Mouse (Mus musculus) intestine, embryonic 14.5 days (tissue): ENCODE data around the gene Per2. TPM values are rescaled to one million over a fixed set of nuclear protein-coding genes. Genes with fewer than 3 reads are reported as not detected.

ENCODE experiments used
- ATAC-seq: fragments of 200-750 bp; cut with Nextera tagmentation; replicated peaks from 2 replicates; pipeline ENCODE4 v1.8.0; 2017; ENCODE audit warnings: low read depth, moderate number of reproducible peaks, moderate TSS enrichment, moderate library complexity; ENCODE audit not compliant: low FRiP score, low TSS enrichment
- DNase-seq: peaks from one replicate; pipeline ENCODE4 v3.0.0-alpha.2; 2018; ENCODE audit warnings: low spot score
- H3K27ac ChIP-seq: fragments of 300-500 bp; sonication (generic); 2 replicates; pipeline ENCODE4 v1.5.1; 2014; ENCODE audit warnings: low read depth, mild to moderate bottlenecking, control low read depth
- H3K27me3 ChIP-seq: fragments of 300-500 bp; sonication (generic); replicated peaks from 2 replicates; pipeline ENCODE4 v1.6.1; 2014; ENCODE audit warnings: low read length, control low read depth; ENCODE audit not compliant: control insufficient read depth, insufficient read depth
- H3K36me3 ChIP-seq: fragments of 300-500 bp; sonication (generic); 2 replicates; pipeline ENCODE4 v1.6.1; 2014; ENCODE audit warnings: low read length, control low read depth; ENCODE audit not compliant: control insufficient read depth, insufficient read depth
- H3K4me1 ChIP-seq: fragments of 300-500 bp; sonication (generic); replicated peaks from 2 replicates; pipeline ENCODE4 v1.6.1; 2014; ENCODE audit warnings: low read length, control low read depth, mixed read lengths; ENCODE audit not compliant: control insufficient read depth, insufficient read depth
- H3K4me2 ChIP-seq: fragments of 300-500 bp; sonication (generic); 2 replicates; pipeline ENCODE4 v1.6.1; 2014; ENCODE audit warnings: low read length
- H3K4me3 ChIP-seq: fragments of 300-500 bp; sonication (generic); 2 replicates; pipeline ENCODE4 v1.5.1; 2014; ENCODE audit warnings: low read depth, low read length, control low read depth, mixed read lengths
- H3K9ac ChIP-seq: fragments of 300-500 bp; sonication (generic); 2 replicates; pipeline ENCODE4 v1.6.1; 2014; ENCODE audit warnings: mild to moderate bottlenecking, low read length
- H3K9me3 ChIP-seq: fragments of 300-500 bp; sonication (generic); 2 replicates; pipeline ENCODE4 v1.6.1; 2016; ENCODE audit warnings: low read length, control low read depth; ENCODE audit not compliant: control insufficient read depth
- WGBS: fragments of 180-500 bp; shearing (Covaris S2); extraction: QIAGEN DNeasy Blood & Tissue Kit; methylation state at CpG from one replicate; pipeline ENCODE4 v1.1.7; 2014; 5-methylcytosine and 5-hydroxymethylcytosine counted together
- polyA plus RNA-seq: library from polyadenylated mRNA; unstranded; fragments of >200 nt; fragmentation: Nextera tagmentation; extraction: Ambion mirVana; gene quantifications from 2 replicates; pipeline ENCODE4 v1.2.1, GENCODE M21; 2014

Gene Per2
- polyA plus RNA-seq, 1 experiment from 2014 or later = 6.7 TPM

GRCm38 (mm10) chr1:91465244-91465643 is 6.1 kb upstream of the Per2 start:
- Histone ChIP-seq H3K9me3 (no peaks in the 10 kb centered on the region), H3K27ac (peak overlapping the region; percentile 48; the same call in 1 of the 2 replicates), H3K27me3 (no peaks in the 10 kb centered on the region), H3K4me3 (no peak overlapping the region), H3K4me2 (no peak overlapping the region), H3K36me3 (no peaks in the 10 kb centered on the region), H3K9ac (no peak overlapping the region), H3K4me1 (0 out of 2 replicates have a peak, but pooled peaks cover under 1% of the 10 kb centered on the region)
- DNase-seq = no peak
- peak; percentile 51; the same call in 1 of the 2 replicates for ATAC-seq
- WGBS = 9% methylated on average over 1 of the region's 1 CpGs

GRCm38 (mm10) chr1:91464436-91464835 is 5.3 kb upstream of the Per2 start:
- 53% methylated on average over 5 of the region's 5 CpGs for WGBS
- H3K4me1 ChIP-seq = 0 out of 2 replicates have a peak, but pooled peaks cover 7% of the 10 kb centered on the region
- H3K36me3 ChIP-seq = no peaks in the 10 kb centered on the region
- no peak overlapping the region for H3K4me2 ChIP-seq
- no peak overlapping the region for H3K9ac ChIP-seq
- no peaks in the 10 kb centered on the region for H3K27me3 ChIP-seq
- H3K27ac ChIP-seq = no peak overlapping the region
- DNase-seq (no peak), ATAC-seq (no peak)
- no peak overlapping the region for H3K4me3 ChIP-seq
- no peaks in the 10 kb centered on the region for H3K9me3 ChIP-seq

- 83% methylated on average over 13 of the region's 13 CpGs for WGBS
- DNase-seq (no peak), ATAC-seq (no peak)
- Histone ChIP-seq H3K27me3 (no peaks in the 10 kb centered on the region), H3K9me3 (no peaks in the 10 kb centered on the region), H3K27ac (no peak overlapping the region), H3K9ac (no peak overlapping the region), H3K4me1 (peaks cover 11% of the 10 kb centered on the region), H3K4me2 (no peak overlapping the region), H3K36me3 (no peaks in the 10 kb centered on the region), H3K4me3 (no peak overlapping the region)
These were observed 4.3 kb upstream of the Per2 start for GRCm38 (mm10) chr1:91463336-91463995.

- no peak overlapping the region for H3K9ac ChIP-seq
- no peak overlapping the region for H3K4me2 ChIP-seq
These were observed 1.4 kb upstream of the Per2 start for GRCm38 (mm10) chr1:91460564-91460963.

GRCm38 (mm10) chr1:91460069-91460468 is 945 bp upstream of the Per2 start:
- Histone ChIP-seq H3K27ac (peak overlapping the region; percentile 62; the same call in 1 of the 2 replicates), H3K36me3 (no peaks in the 10 kb centered on the region), H3K4me2 (peak overlapping the region; percentile 82), H3K9ac (no peak overlapping the region), H3K4me1 (peaks cover 44% of the 10 kb centered on the region), H3K4me3 (peak overlapping the region; percentile 70), H3K9me3 (no peaks in the 10 kb centered on the region), H3K27me3 (no peaks in the 10 kb centered on the region)
- ATAC-seq (no peak), DNase-seq (no peak)
- WGBS = 35% methylated on average over 7 of the region's 7 CpGs

More at GRCm38 (mm10) chr1:91460564-91460963, 1.4 kb upstream of the Per2 start:
- Histone ChIP-seq H3K36me3 (no peaks in the 10 kb centered on the region), H3K4me3 (no peak overlapping the region), H3K9me3 (no peaks in the 10 kb centered on the region), H3K4me1 (peaks cover 39% of the 10 kb centered on the region), H3K27ac (no peak overlapping the region), H3K27me3 (no peaks in the 10 kb centered on the region)
- DNase-seq (no peak), ATAC-seq (no peak)
- 42% methylated on average over 4 of the region's 4 CpGs for WGBS

GRCm38 (mm10) chr1:91458223-91458861 is 782 bp downstream of the Per2 start:
- Histone ChIP-seq H3K9ac (peak overlapping the region; percentile 69), H3K27me3 (no peaks in the 10 kb centered on the region), H3K4me2 (peak overlapping the region; percentile 82), H3K4me1 (peaks cover 49% of the 10 kb centered on the region), H3K27ac (peak overlapping the region; percentile 95), H3K9me3 (no peaks in the 10 kb centered on the region), H3K36me3 (no peaks in the 10 kb centered on the region), H3K4me3 (peak overlapping the region; percentile 70)
- ATAC-seq (0 out of 2 replicates have a peak, but pooled peaks have one; percentile 5), DNase-seq (peak; percentile 70)
- 10% methylated on average over 8 of the region's 8 CpGs for WGBS

GRCm38 (mm10) chr1:91457698-91458097 is 1.4 kb downstream of the Per2 start:
- Histone ChIP-seq H3K9ac (0 out of 2 replicates have a peak overlapping the region, but pooled peaks have one; percentile 69), H3K4me2 (peak overlapping the region; percentile 82), H3K27me3 (no peaks in the 10 kb centered on the region), H3K4me1 (peaks cover 49% of the 10 kb centered on the region), H3K36me3 (no peaks in the 10 kb centered on the region), H3K4me3 (peak overlapping the region; percentile 70), H3K9me3 (no peaks in the 10 kb centered on the region), H3K27ac (peak overlapping the region; percentile 95)
- ATAC-seq = no peak
- WGBS = 34% methylated on average over 5 of the region's 5 CpGs
- no peak for DNase-seq

- Histone ChIP-seq H3K9me3 (no peaks in the 10 kb centered on the region), H3K27me3 (no peaks in the 10 kb centered on the region), H3K4me1 (peaks cover 50% of the 10 kb centered on the region), H3K27ac (peak overlapping the region; percentile 95), H3K4me2 (peak overlapping the region; percentile 82), H3K4me3 (no peak overlapping the region), H3K9ac (no peak overlapping the region), H3K36me3 (no peaks in the 10 kb centered on the region)
- 84% methylated on average over 4 of the region's 4 CpGs for WGBS
- ATAC-seq (no peak), DNase-seq (no peak)
These were observed 2.0 kb downstream of the Per2 start for GRCm38 (mm10) chr1:91457116-91457515.
